Mouse (Mus musculus) intestine, embryonic 16.5 days (tissue): ENCODE measurements around the gene Tns1. TPM values are rescaled to one million over a fixed set of nuclear protein-coding genes. Genes with fewer than 3 reads are reported as not detected.
A peak's percentile ranks its signal among the peaks of the same experiment; 100 is the strongest.

Experiments used
- ATAC-seq: fragments of 200-750 bp; cut with Nextera tagmentation; 2 replicates; pipeline ENCODE4 v1.8.0; 2017; ENCODE audit warnings: moderate TSS enrichment, moderate library complexity
- H3K27ac ChIP-seq: fragments of 300-500 bp; sonication (generic); 2 replicates; pipeline ENCODE4 v1.5.1; 2014; ENCODE audit warnings: mild to moderate bottlenecking, low read length
- H3K27me3 ChIP-seq: fragments of 300-500 bp; sonication (generic); replicated peaks from 2 replicates; pipeline ENCODE4 v1.6.1; 2014; ENCODE audit warnings: low read length, control low read depth, mixed read lengths; ENCODE audit not compliant: control insufficient read depth, insufficient read depth
- H3K36me3 ChIP-seq: fragments of 300-500 bp; sonication (generic); 2 replicates; pipeline ENCODE4 v1.6.1; 2014; ENCODE audit warnings: low read length, control low read depth; ENCODE audit not compliant: control insufficient read depth, insufficient read depth
- H3K4me1 ChIP-seq: fragments of 300-500 bp; sonication (generic); 2 replicates; pipeline ENCODE4 v1.6.1; 2014; ENCODE audit warnings: low read length, control low read depth, mixed read lengths; ENCODE audit not compliant: control insufficient read depth, insufficient read depth
- H3K4me2 ChIP-seq: fragments of 300-500 bp; sonication (generic); 2 replicates; pipeline ENCODE4 v1.6.1; 2014; ENCODE audit warnings: low read depth, low read length, control low read depth
- H3K4me3 ChIP-seq: fragments of 300-500 bp; sonication (generic); 2 replicates; pipeline ENCODE4 v1.5.1; 2014; ENCODE audit warnings: mild to moderate bottlenecking, low read length
- H3K9ac ChIP-seq: fragments of 300-500 bp; sonication (generic); 2 replicates; pipeline ENCODE4 v1.6.1; 2014; ENCODE audit warnings: low read depth, low read length
- H3K9me3 ChIP-seq: fragments of 300-500 bp; sonication (generic); 2 replicates; pipeline ENCODE4 v1.6.1; 2016; ENCODE audit warnings: low read length, control low read depth; ENCODE audit not compliant: control insufficient read depth
- WGBS: fragments of 180-500 bp; shearing (Covaris S2); extraction: QIAGEN DNeasy Blood & Tissue Kit; methylation state at CpG from one replicate; pipeline ENCODE4 v1.1.7; 2014; 5-methylcytosine and 5-hydroxymethylcytosine counted together
- polyA plus RNA-seq: library from polyadenylated mRNA; unstranded; fragments of >200 nt; fragmentation: Nextera tagmentation; extraction: Ambion mirVana; gene quantifications from 2 replicates; pipeline ENCODE4 v1.2.1, GENCODE M21; 2015

The Tns1 gene
- polyA plus RNA-seq, 1 experiment from 2014 or later, result 20.2 TPM

GRCm38 (mm10) chr1:74007398-74008050 is 116.7 kb downstream of the Tns1 start:
- ATAC-seq, result no peak
- Histone ChIP-seq H3K27me3 (no peaks in the 10 kb centered on the region), H3K4me2 (no peak overlapping the region), H3K4me3 (no peak overlapping the region), H3K36me3 (no peaks in the 10 kb centered on the region), H3K4me1 (peaks cover 18% of the 10 kb centered on the region), H3K9me3 (no peaks in the 10 kb centered on the region; the same call in 1 of the 2 replicates), H3K27ac (0 out of 2 replicates have a peak overlapping the region, but pooled peaks have one; percentile 3), H3K9ac (0 out of 2 replicates have a peak overlapping the region, but pooled peaks have one; percentile 1)
- 56% methylated on average over 7 of the region's 7 CpGs for WGBS

- Histone ChIP-seq H3K9ac (no peak overlapping the region), H3K9me3 (no peaks in the 10 kb centered on the region), H3K27me3 (no peaks in the 10 kb centered on the region), H3K4me1 (peaks cover 33% of the 10 kb centered on the region), H3K4me3 (no peak overlapping the region), H3K4me2 (no peak overlapping the region), H3K36me3 (no peaks in the 10 kb centered on the region), H3K27ac (no peak overlapping the region)
- WGBS, result 62% methylated on average over 3 of the region's 3 CpGs
- ATAC-seq, result no peak
Observed at GRCm38 (mm10) chr1:74005020-74005419, 119.2 kb downstream of the Tns1 start.

- WGBS, result 71% methylated on average over 2 of the region's 2 CpGs
Observed at GRCm38 (mm10) chr1:74003723-74004122, 120.5 kb downstream of the Tns1 start.

GRCm38 (mm10) chr1:74001449-74001820 is 122.8 kb downstream of the Tns1 start:
- Histone ChIP-seq H3K4me2 (no peak overlapping the region), H3K4me1 (peaks cover 34% of the 10 kb centered on the region), H3K9ac (no peak overlapping the region), H3K4me3 (no peak overlapping the region), H3K9me3 (no peaks in the 10 kb centered on the region), H3K36me3 (no peaks in the 10 kb centered on the region), H3K27me3 (no peaks in the 10 kb centered on the region), H3K27ac (0 out of 2 replicates have a peak overlapping the region, but pooled peaks have one; percentile 7)
- ATAC-seq, result peak; percentile 62
- 44% methylated on average over 10 of the region's 10 CpGs for WGBS

More at GRCm38 (mm10) chr1:74003723-74004122, 120.5 kb downstream of the Tns1 start:
- H3K4me1 ChIP-seq, result peaks cover 38% of the 10 kb centered on the region
- no peak overlapping the region for H3K4me2 ChIP-seq
- H3K9ac ChIP-seq, result no peak overlapping the region
- ATAC-seq, result no peak
- H3K4me3 ChIP-seq, result no peak overlapping the region
- no peaks in the 10 kb centered on the region for H3K27me3 ChIP-seq
- H3K36me3 ChIP-seq, result no peaks in the 10 kb centered on the region
- H3K27ac ChIP-seq, result no peak overlapping the region
- H3K9me3 ChIP-seq, result no peaks in the 10 kb centered on the region

- 67% methylated on average over 2 of the region's 2 CpGs for WGBS
- Histone ChIP-seq H3K27ac (no peak overlapping the region), H3K9ac (no peak overlapping the region)
Observed at GRCm38 (mm10) chr1:74000810-74001448, 123.3 kb downstream of the Tns1 start.

GRCm38 (mm10) chr1:74000191-74000651 is 124.0 kb downstream of the Tns1 start:
- 22% methylated on average over 5 of the region's 5 CpGs for WGBS
- Histone ChIP-seq H3K4me2 (no peak overlapping the region), H3K4me3 (no peak overlapping the region), H3K9me3 (no peaks in the 10 kb centered on the region), H3K27ac (peak overlapping the region; percentile 63), H3K4me1 (peaks cover 34% of the 10 kb centered on the region), H3K27me3 (no peaks in the 10 kb centered on the region), H3K9ac (no peak overlapping the region), H3K36me3 (no peaks in the 10 kb centered on the region)
- no peak; the same call in 1 of the 2 replicates for ATAC-seq

More at GRCm38 (mm10) chr1:74000810-74001448, 123.3 kb downstream of the Tns1 start:
- Histone ChIP-seq H3K4me2 (no peak overlapping the region), H3K27me3 (no peaks in the 10 kb centered on the region), H3K4me1 (peaks cover 34% of the 10 kb centered on the region), H3K36me3 (no peaks in the 10 kb centered on the region), H3K9me3 (no peaks in the 10 kb centered on the region), H3K4me3 (no peak overlapping the region)
- peak; percentile 18; the same call in 1 of the 2 replicates for ATAC-seq

GRCm38 (mm10) chr1:73999533-73999932 is 124.7 kb downstream of the Tns1 start:
- ATAC-seq, result no peak
- Histone ChIP-seq H3K4me1 (peaks cover 34% of the 10 kb centered on the region), H3K27me3 (no peaks in the 10 kb centered on the region), H3K9ac (no peak overlapping the region), H3K27ac (peak overlapping the region; percentile 65), H3K4me3 (no peak overlapping the region), H3K4me2 (no peak overlapping the region), H3K36me3 (no peaks in the 10 kb centered on the region), H3K9me3 (no peaks in the 10 kb centered on the region)
- WGBS, result 81% methylated on average over 5 of the region's 5 CpGs

GRCm38 (mm10) chr1:73998925-73999375 is 125.3 kb downstream of the Tns1 start:
- 47% methylated on average over 5 of the region's 5 CpGs for WGBS
- H3K27ac ChIP-seq, result peak overlapping the region; percentile 65
- no peak for ATAC-seq
- no peak overlapping the region for H3K4me2 ChIP-seq
- no peak overlapping the region for H3K9ac ChIP-seq
- no peak overlapping the region for H3K4me3 ChIP-seq
- no peaks in the 10 kb centered on the region for H3K36me3 ChIP-seq
- H3K4me1 ChIP-seq, result peaks cover 34% of the 10 kb centered on the region
- H3K27me3 ChIP-seq, result no peaks in the 10 kb centered on the region
- H3K9me3 ChIP-seq, result no peaks in the 10 kb centered on the region

GRCm38 (mm10) chr1:73998131-73998865 is 126.0 kb downstream of the Tns1 start:
- ATAC-seq, result peak; percentile 42; the same call in 1 of the 2 replicates
- Histone ChIP-seq H3K4me1 (peaks cover 34% of the 10 kb centered on the region), H3K9ac (no peak overlapping the region; the same call in 1 of the 2 replicates), H3K27ac (peak overlapping the region; percentile 65), H3K9me3 (no peaks in the 10 kb centered on the region), H3K4me2 (no peak overlapping the region), H3K27me3 (no peaks in the 10 kb centered on the region), H3K4me3 (no peak overlapping the region), H3K36me3 (no peaks in the 10 kb centered on the region)
- 47% methylated on average over 9 of the region's 9 CpGs for WGBS
